Mouse (Mus musculus) hindbrain, embryonic 16.5 days (tissue): ENCODE measurements around the gene Arl16. TPM values are rescaled to one million over a fixed set of nuclear protein-coding genes. Genes with fewer than 3 reads are reported as not detected.

ENCODE experiments used
- ATAC-seq: fragments of 200-750 bp; cut with Nextera tagmentation; 2 replicates; pipeline ENCODE4 v1.8.0; 2017; ENCODE audit warnings: moderate TSS enrichment, moderate library complexity
- H3K27ac ChIP-seq: fragments of 300-500 bp; sonication (generic); 2 replicates; pipeline ENCODE4 v1.5.1; 2014; ENCODE audit warnings: low read depth, mild to moderate bottlenecking, control low read depth, low read length, moderate library complexity
- H3K27me3 ChIP-seq: fragments of 300-500 bp; sonication (generic); replicated peaks from 2 replicates; pipeline ENCODE4 v1.6.1; 2014; ENCODE audit warnings: low read length; ENCODE audit not compliant: control insufficient read depth, insufficient read depth
- H3K36me3 ChIP-seq: fragments of 300-500 bp; sonication (generic); 2 replicates; pipeline ENCODE4 v1.6.1; 2014; ENCODE audit warnings: mild to moderate bottlenecking, low read length, moderate library complexity, mixed read lengths; ENCODE audit not compliant: control insufficient read depth, insufficient read depth
- H3K4me1 ChIP-seq: fragments of 300-500 bp; sonication (generic); 2 replicates; pipeline ENCODE4 v1.6.1; 2014; ENCODE audit warnings: low read depth, low read length; ENCODE audit not compliant: control insufficient read depth, insufficient read depth
- H3K4me2 ChIP-seq: fragments of 300-500 bp; sonication (generic); 2 replicates; pipeline ENCODE4 v1.6.1; 2014; ENCODE audit warnings: mild to moderate bottlenecking, low read length, control low read depth, moderate library complexity
- H3K4me3 ChIP-seq: fragments of 300-500 bp; sonication (generic); 2 replicates; pipeline ENCODE4 v1.5.1; 2014; ENCODE audit warnings: mild to moderate bottlenecking, low read length, control low read depth, moderate library complexity
- H3K9ac ChIP-seq: fragments of 300-500 bp; sonication (generic); 2 replicates; pipeline ENCODE4 v1.6.1; 2014; ENCODE audit warnings: low read depth, mild to moderate bottlenecking, control low read depth, low read length, moderate library complexity
- H3K9me3 ChIP-seq: fragments of 300-500 bp; sonication (generic); 2 replicates; pipeline ENCODE4 v1.6.1; 2014; ENCODE audit warnings: mild to moderate bottlenecking, low read length, moderate library complexity; ENCODE audit not compliant: control insufficient read depth
- WGBS: fragments of 180-500 bp; shearing (Covaris S2); extraction: QIAGEN DNeasy Blood & Tissue Kit; methylation state at CpG from one replicate; pipeline ENCODE4 v1.1.7; 2014; 5-methylcytosine and 5-hydroxymethylcytosine counted together
- polyA plus RNA-seq: library from polyadenylated mRNA; unstranded; fragments of >200 nt; fragmentation: Nextera tagmentation; extraction: Ambion mirVana; gene quantifications from 2 replicates; pipeline ENCODE4 v1.2.1, GENCODE M21; 2015

Gene Arl16
- polyA plus RNA-seq, 1 experiment from 2014 or later, result 68.1 TPM

- no peak overlapping the region for H3K27ac ChIP-seq
Measured at GRCm38 (mm10) chr11:120488516-120488915, 21.1 kb upstream of the Arl16 start.

GRCm38 (mm10) chr11:120485251-120485650, 17.8 kb upstream of the Arl16 start:
- Histone ChIP-seq H3K27me3 (no peaks in the 10 kb centered on the region), H3K4me3 (peak overlapping the region; percentile 97), H3K4me1 (peaks cover 16% of the 10 kb centered on the region), H3K36me3 (peaks cover 36% of the 10 kb centered on the region), H3K27ac (peak overlapping the region; percentile 85), H3K9me3 (no peaks in the 10 kb centered on the region), H3K4me2 (peak overlapping the region; percentile 76), H3K9ac (peak overlapping the region; percentile 93)
- ATAC-seq, result no peak
- WGBS, result 11% methylated on average over 10 of the region's 10 CpGs

More at GRCm38 (mm10) chr11:120488516-120488915, 21.1 kb upstream of the Arl16 start:
- WGBS, result 77% methylated on average over 4 of the region's 4 CpGs
- no peak for ATAC-seq
- Histone ChIP-seq H3K9ac (no peak overlapping the region), H3K27me3 (no peaks in the 10 kb centered on the region), H3K4me3 (no peak overlapping the region), H3K36me3 (peaks cover 21% of the 10 kb centered on the region), H3K4me1 (peaks cover 38% of the 10 kb centered on the region), H3K9me3 (no peaks in the 10 kb centered on the region), H3K4me2 (no peak overlapping the region)

GRCm38 (mm10) chr11:120484265-120484981, 17.0 kb upstream of the Arl16 start, which contains the start of gene Mrpl12:
Gene Mrpl12, plus strand, starts transcription at chr11:120484613.
- Histone ChIP-seq H3K9me3 (no peaks in the 10 kb centered on the region), H3K36me3 (peaks cover 42% of the 10 kb centered on the region), H3K27me3 (no peaks in the 10 kb centered on the region), H3K4me2 (peak within 1 kb of the TSS; percentile 76), H3K4me3 (peak within 1 kb of the TSS; percentile 97), H3K4me1 (peaks cover 16% of the 10 kb centered on the region), H3K27ac (peak within 1 kb of the TSS; percentile 86), H3K9ac (peak within 1 kb of the TSS; percentile 93)
- peak; percentile 96 for ATAC-seq
- 0% methylated on average over 56 of the region's 60 CpGs for WGBS

GRCm38 (mm10) chr11:120483448-120483934, 16.1 kb upstream of the Arl16 start:
- H3K9ac ChIP-seq, result peak overlapping the region; percentile 93; the same call in 1 of the 2 replicates

GRCm38 (mm10) chr11:120472052-120472451, 4.6 kb upstream of the Arl16 start:
- Histone ChIP-seq H3K4me1 (peaks cover 10% of the 10 kb centered on the region), H3K9ac (no peak overlapping the region), H3K27ac (no peak overlapping the region), H3K36me3 (peaks cover 47% of the 10 kb centered on the region), H3K9me3 (no peaks in the 10 kb centered on the region), H3K4me2 (no peak overlapping the region), H3K4me3 (no peak overlapping the region), H3K27me3 (no peaks in the 10 kb centered on the region)
- ATAC-seq, result no peak
- WGBS, result 95% methylated on average over 6 of the region's 6 CpGs

More at GRCm38 (mm10) chr11:120483448-120483934, 16.1 kb upstream of the Arl16 start:
- Histone ChIP-seq H3K27me3 (no peaks in the 10 kb centered on the region), H3K4me3 (no peak overlapping the region), H3K27ac (peak overlapping the region; percentile 86), H3K9me3 (no peaks in the 10 kb centered on the region), H3K4me2 (peak overlapping the region; percentile 76), H3K4me1 (peaks cover 16% of the 10 kb centered on the region), H3K36me3 (peaks cover 44% of the 10 kb centered on the region)
- 87% methylated on average over 7 of the region's 7 CpGs for WGBS
- ATAC-seq, result no peak

GRCm38 (mm10) chr11:120467736-120468092, 307 bp upstream of the Arl16 start:
- peaks cover 27% of the 10 kb centered on the region for H3K36me3 ChIP-seq
- peak overlapping the region; percentile 97 for H3K4me2 ChIP-seq
- ATAC-seq, result peak; percentile 57
- H3K4me1 ChIP-seq, result peaks cover 21% of the 10 kb centered on the region
- H3K27me3 ChIP-seq, result no peaks in the 10 kb centered on the region
- H3K9me3 ChIP-seq, result no peaks in the 10 kb centered on the region
- peak overlapping the region; percentile 94 for H3K9ac ChIP-seq
- WGBS, result under 1% methylated on average over 29 of the region's 33 CpGs
- peak overlapping the region; percentile 75 for H3K27ac ChIP-seq
- peak overlapping the region; percentile 97 for H3K4me3 ChIP-seq

GRCm38 (mm10) chr11:120465521-120465920, 1.9 kb downstream of the Arl16 start:
- Histone ChIP-seq H3K36me3 (peaks cover 9% of the 10 kb centered on the region), H3K4me1 (peaks cover 21% of the 10 kb centered on the region), H3K27ac (no peak overlapping the region), H3K9ac (no peak overlapping the region), H3K4me2 (no peak overlapping the region), H3K27me3 (no peaks in the 10 kb centered on the region), H3K4me3 (no peak overlapping the region), H3K9me3 (no peaks in the 10 kb centered on the region)
- ATAC-seq, result no peak
- 95% methylated on average over 4 of the region's 4 CpGs for WGBS

- ATAC-seq, result no peak
- Histone ChIP-seq H3K4me3 (no peak overlapping the region), H3K9me3 (no peaks in the 10 kb centered on the region), H3K9ac (no peak overlapping the region), H3K4me2 (no peak overlapping the region), H3K4me1 (peaks cover 22% of the 10 kb centered on the region), H3K27ac (no peak overlapping the region), H3K36me3 (peaks cover 8% of the 10 kb centered on the region; the same call in 1 of the 2 replicates), H3K27me3 (no peaks in the 10 kb centered on the region)
- 89% methylated on average over 5 of the region's 5 CpGs for WGBS
Measured at GRCm38 (mm10) chr11:120464365-120464764, 3.0 kb downstream of the Arl16 start.

- H3K36me3 ChIP-seq, result peaks cover 8% of the 10 kb centered on the region; the same call in 1 of the 2 replicates
- no peak overlapping the region for H3K4me2 ChIP-seq
- WGBS, result 86% methylated on average over 2 of the region's 2 CpGs
- ATAC-seq, result no peak
- no peaks in the 10 kb centered on the region for H3K27me3 ChIP-seq
- peaks cover 26% of the 10 kb centered on the region for H3K4me1 ChIP-seq
- no peak overlapping the region for H3K9ac ChIP-seq
- H3K9me3 ChIP-seq, result no peaks in the 10 kb centered on the region
- H3K4me3 ChIP-seq, result no peak overlapping the region
- no peak overlapping the region for H3K27ac ChIP-seq
Measured at GRCm38 (mm10) chr11:120463536-120463935, 3.9 kb downstream of the Arl16 start.
